Mouse (Mus musculus): ENCODE results near the gene Pim1. TPM values are rescaled to one million over a fixed set of nuclear protein-coding genes. Genes with fewer than 3 reads are reported as not detected.

Pim1 gene
- polyA plus RNA-seq, 1 experiment from 2014 or later, result 12.7 TPM

- Histone ChIP-seq H3K9ac (no peak overlapping the region), H3K27me3 (no peaks in the 10 kb centered on the region), H3K36me3 (no peaks in the 10 kb centered on the region), H3K9me3 (no peaks in the 10 kb centered on the region), H3K4me2 (no peak overlapping the region), H3K27ac (no peak overlapping the region), H3K4me1 (replicated peaks) (peaks cover 40% of the 10 kb centered on the region), H3K4me3 (no peak overlapping the region)
- no peak for ATAC-seq (ENCODE audit: low FRiP score)
- WGBS, result 86% methylated on average over 9 of the region's 9 CpGs
Observed at GRCm38 (mm10) chr17:29455411-29456120, 35.0 kb upstream of the Pim1 start.

GRCm38 (mm10) chr17:29456476-29456875, 34.1 kb upstream of the Pim1 start:
- WGBS, result 96% methylated on average over 4 of the region's 4 CpGs
- H3K9ac ChIP-seq, result no peak overlapping the region
- no peaks in the 10 kb centered on the region for H3K9me3 ChIP-seq
- no peak overlapping the region for H3K4me3 ChIP-seq
- H3K4me1 ChIP-seq (replicated peaks), result peaks cover 32% of the 10 kb centered on the region
- no peak overlapping the region for H3K27ac ChIP-seq
- H3K4me2 ChIP-seq, result no peak overlapping the region
- ATAC-seq (ENCODE audit: low FRiP score), result no peak
- no peaks in the 10 kb centered on the region for H3K36me3 ChIP-seq
- no peaks in the 10 kb centered on the region for H3K27me3 ChIP-seq

- no peaks in the 10 kb centered on the region for H3K36me3 ChIP-seq
- peaks cover 29% of the 10 kb centered on the region for H3K4me1 ChIP-seq (replicated peaks)
- H3K4me2 ChIP-seq, result no peak overlapping the region
- no peaks in the 10 kb centered on the region for H3K27me3 ChIP-seq
- no peak overlapping the region for H3K4me3 ChIP-seq
- WGBS, result 81% methylated on average over 2 of the region's 2 CpGs
- ATAC-seq (ENCODE audit: low FRiP score), result no peak
- H3K9me3 ChIP-seq, result no peaks in the 10 kb centered on the region
- no peak overlapping the region for H3K27ac ChIP-seq
- H3K9ac ChIP-seq, result no peak overlapping the region
Observed at GRCm38 (mm10) chr17:29456926-29457325, 33.6 kb upstream of the Pim1 start.

GRCm38 (mm10) chr17:29457795-29458560, 32.6 kb upstream of the Pim1 start:
- Histone ChIP-seq H3K4me2 (no peak overlapping the region), H3K27me3 (no peaks in the 10 kb centered on the region), H3K4me3 (no peak overlapping the region), H3K9me3 (no peaks in the 10 kb centered on the region), H3K9ac (0 out of 2 replicates have a peak overlapping the region, but pooled peaks have one; percentile 24), H3K36me3 (no peaks in the 10 kb centered on the region), H3K4me1 (replicated peaks) (peaks cover 32% of the 10 kb centered on the region), H3K27ac (no peak overlapping the region)
- WGBS, result 35% methylated on average over 11 of the region's 11 CpGs
- no peak for ATAC-seq (ENCODE audit: low FRiP score)

GRCm38 (mm10) chr17:29459321-29460118, 31.0 kb upstream of the Pim1 start:
- Histone ChIP-seq H3K4me1 (replicated peaks) (peaks cover 47% of the 10 kb centered on the region), H3K27ac (peak overlapping the region; percentile 83), H3K4me3 (peak overlapping the region; percentile 23), H3K9ac (peak overlapping the region; percentile 53; the same call in 1 of the 2 replicates), H3K4me2 (peak overlapping the region; percentile 55), H3K36me3 (no peaks in the 10 kb centered on the region), H3K9me3 (no peaks in the 10 kb centered on the region), H3K27me3 (0 out of 2 replicates have a peak, but pooled peaks cover 5% of the 10 kb centered on the region)
- ATAC-seq (ENCODE audit: low FRiP score), result peak; percentile 76
- 2% methylated on average over 24 of the region's 24 CpGs for WGBS

GRCm38 (mm10) chr17:29460119-29460505, 30.4 kb upstream of the Pim1 start:
- peak overlapping the region; percentile 83 for H3K27ac ChIP-seq
- peak overlapping the region; percentile 55 for H3K4me2 ChIP-seq
- peak overlapping the region; percentile 53; the same call in 1 of the 2 replicates for H3K9ac ChIP-seq
- H3K4me3 ChIP-seq, result no peak overlapping the region
- 21% methylated on average over 5 of the region's 5 CpGs for WGBS
- H3K9me3 ChIP-seq, result no peaks in the 10 kb centered on the region
- H3K27me3 ChIP-seq, result peaks cover 5% of the 10 kb centered on the region; the same call in 1 of the 2 replicates
- H3K36me3 ChIP-seq, result no peaks in the 10 kb centered on the region
- ATAC-seq (ENCODE audit: low FRiP score), result no peak
- peaks cover 50% of the 10 kb centered on the region for H3K4me1 ChIP-seq (replicated peaks)

GRCm38 (mm10) chr17:29463627-29464026, 26.9 kb upstream of the Pim1 start:
- peak overlapping the region; percentile 24 for H3K4me3 ChIP-seq
- H3K4me1 ChIP-seq (replicated peaks), result peaks cover 57% of the 10 kb centered on the region
- H3K27ac ChIP-seq, result peak overlapping the region; percentile 44
- peaks cover 8% of the 10 kb centered on the region; the same call in 1 of the 2 replicates for H3K27me3 ChIP-seq
- no peaks in the 10 kb centered on the region for H3K36me3 ChIP-seq
- H3K4me2 ChIP-seq, result peak overlapping the region; percentile 49
- H3K9me3 ChIP-seq, result no peaks in the 10 kb centered on the region
- WGBS, result 3% methylated on average over 13 of the region's 13 CpGs
- no peak for ATAC-seq (ENCODE audit: low FRiP score)
- peak overlapping the region; percentile 62 for H3K9ac ChIP-seq

GRCm38 (mm10) chr17:29464068-29464467, 26.5 kb upstream of the Pim1 start:
- Histone ChIP-seq H3K9me3 (no peaks in the 10 kb centered on the region), H3K4me3 (peak overlapping the region; percentile 24), H3K36me3 (no peaks in the 10 kb centered on the region), H3K4me2 (peak overlapping the region; percentile 49), H3K27me3 (peaks cover 8% of the 10 kb centered on the region; the same call in 1 of the 2 replicates), H3K4me1 (replicated peaks) (peaks cover 52% of the 10 kb centered on the region), H3K9ac (peak overlapping the region; percentile 62), H3K27ac (peak overlapping the region; percentile 44)
- 2% methylated on average over 14 of the region's 14 CpGs for WGBS
- ATAC-seq (ENCODE audit: low FRiP score), result no peak

GRCm38 (mm10) chr17:29464519-29465140, 25.9 kb upstream of the Pim1 start:
- Histone ChIP-seq H3K27me3 (peaks cover 8% of the 10 kb centered on the region; the same call in 1 of the 2 replicates), H3K4me3 (peak overlapping the region; percentile 24; the same call in 1 of the 2 replicates), H3K9me3 (no peaks in the 10 kb centered on the region), H3K27ac (peak overlapping the region; percentile 44; the same call in 1 of the 2 replicates), H3K4me1 (replicated peaks) (peaks cover 47% of the 10 kb centered on the region), H3K4me2 (peak overlapping the region; percentile 49), H3K36me3 (no peaks in the 10 kb centered on the region), H3K9ac (no peak overlapping the region)
- no peak for ATAC-seq (ENCODE audit: low FRiP score)
- WGBS, result 9% methylated on average over 17 of the region's 17 CpGs

GRCm38 (mm10) chr17:29465405-29466010, 25.0 kb upstream of the Pim1 start:
- no peaks in the 10 kb centered on the region for H3K36me3 ChIP-seq
- 22% methylated on average over 9 of the region's 9 CpGs for WGBS
- H3K27me3 ChIP-seq, result peaks cover 8% of the 10 kb centered on the region; the same call in 1 of the 2 replicates

GRCm38 (mm10) chr17:29467030-29467429, 23.5 kb upstream of the Pim1 start:
- Histone ChIP-seq H3K36me3 (no peaks in the 10 kb centered on the region), H3K4me3 (no peak overlapping the region), H3K27ac (peak overlapping the region; percentile 20; the same call in 1 of the 2 replicates), H3K4me2 (peak overlapping the region; percentile 48; the same call in 1 of the 2 replicates), H3K4me1 (replicated peaks) (peaks cover 38% of the 10 kb centered on the region), H3K9me3 (no peaks in the 10 kb centered on the region), H3K27me3 (peaks cover 8% of the 10 kb centered on the region; the same call in 1 of the 2 replicates), H3K9ac (no peak overlapping the region)
- 29% methylated on average over 11 of the region's 11 CpGs for WGBS
- no peak for ATAC-seq (ENCODE audit: low FRiP score)

More at GRCm38 (mm10) chr17:29465405-29466010, 25.0 kb upstream of the Pim1 start:
- H3K9ac ChIP-seq, result no peak overlapping the region
- no peaks in the 10 kb centered on the region for H3K9me3 ChIP-seq
- H3K27ac ChIP-seq, result no peak overlapping the region
- peaks cover 38% of the 10 kb centered on the region for H3K4me1 ChIP-seq (replicated peaks)
- no peak overlapping the region for H3K4me3 ChIP-seq
- no peak overlapping the region for H3K4me2 ChIP-seq
- no peak for ATAC-seq (ENCODE audit: low FRiP score)

All from hindbrain, embryonic 13.5 days (tissue).